Mouse (Mus musculus): ENCODE data around the gene Coa5. TPM values are rescaled to one million over a fixed set of nuclear protein-coding genes. Genes with fewer than 3 reads are reported as not detected.

The Coa5 gene
- polyA plus RNA-seq (2016; fragmentation: Nextera tagmentation; extraction: Ambion mirVana): 46.6 and 52.2 TPM in 2 replicates

GRCm38 (mm10) chr1:37429366-37430296 is at the start of gene Coa5, which contains the start of gene Unc50:
TSS of gene Coa5 (minus strand) at chr1:37430103.
TSS of gene Unc50 (plus strand) at chr1:37430139.
- H3K4me2 ChIP-seq: peak within 1 kb of the TSS; percentile 74
- H3K4me3 ChIP-seq (replicated peaks): peak within 1 kb of the TSS; percentile 83
- H3K4me1 ChIP-seq (replicated peaks): peaks cover 26% of the 10 kb centered on the region
- H3K27me3 ChIP-seq: no peaks in the 10 kb centered on the region
- 4% methylated on average over 57 of the region's 57 CpGs for WGBS
- peak within 1 kb of the TSS; percentile 74 for H3K9ac ChIP-seq (replicated peaks)
- H3K9me3 ChIP-seq: no peaks in the 10 kb centered on the region
- peak; percentile 97 for ATAC-seq (ENCODE audit: insufficient number of reproducible peaks, insufficient read depth, low FRiP score, low TSS enrichment, low read depth)
- peaks cover 54% of the 10 kb centered on the region for H3K36me3 ChIP-seq
- H3K27ac ChIP-seq: 0 out of 2 replicates have a peak within 1 kb of the TSS, but pooled peaks have one; percentile 46

GRCm38 (mm10) chr1:37479074-37479473 is 49.2 kb upstream of the Coa5 start:
- Histone ChIP-seq H3K36me3 (no peaks in the 10 kb centered on the region), H3K4me1 (replicated peaks) (0 out of 2 replicates have a peak, but pooled peaks cover 2% of the 10 kb centered on the region), H3K4me2 (no peak overlapping the region), H3K27me3 (no peaks in the 10 kb centered on the region), H3K9me3 (no peaks in the 10 kb centered on the region), H3K4me3 (replicated peaks) (no peak overlapping the region), H3K27ac (no peak overlapping the region), H3K9ac (replicated peaks) (no peak overlapping the region)
- ATAC-seq (ENCODE audit: insufficient number of reproducible peaks, insufficient read depth, low FRiP score, low TSS enrichment, low read depth): no peak
- 75% methylated on average over 9 of the region's 9 CpGs for WGBS

DNA sequence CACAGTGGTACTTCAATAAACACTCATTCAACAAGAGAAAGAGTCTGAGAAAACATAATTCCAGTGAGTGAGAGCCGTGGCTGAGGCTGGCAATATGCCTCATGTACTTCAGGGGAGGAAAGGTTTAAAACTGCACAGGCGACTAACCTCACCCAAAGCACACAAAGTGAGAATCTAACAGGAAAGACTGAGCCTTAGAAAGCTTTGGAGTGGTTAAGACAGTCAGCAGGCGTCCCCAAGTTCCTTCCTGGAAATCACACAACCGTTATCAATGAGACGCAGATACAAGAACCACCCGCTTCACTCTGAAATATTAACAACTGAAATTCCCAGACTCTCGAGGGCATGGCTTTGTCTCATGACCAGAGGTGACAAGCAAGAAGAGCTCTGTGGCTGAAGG is 48.5 kb upstream of the Coa5 start:
- H3K9ac ChIP-seq (replicated peaks): no peak overlapping the region
- H3K36me3 ChIP-seq: no peaks in the 10 kb centered on the region
- 79% methylated on average over 7 of the region's 7 CpGs for WGBS
- no peak overlapping the region for H3K4me3 ChIP-seq (replicated peaks)
- H3K4me2 ChIP-seq: no peak overlapping the region
- H3K4me1 ChIP-seq (replicated peaks): 0 out of 2 replicates have a peak, but pooled peaks cover 2% of the 10 kb centered on the region
- no peaks in the 10 kb centered on the region for H3K9me3 ChIP-seq
- no peak for ATAC-seq (ENCODE audit: insufficient number of reproducible peaks, insufficient read depth, low FRiP score, low TSS enrichment, low read depth)
- no peak overlapping the region for H3K27ac ChIP-seq
- no peaks in the 10 kb centered on the region for H3K27me3 ChIP-seq

DNA sequence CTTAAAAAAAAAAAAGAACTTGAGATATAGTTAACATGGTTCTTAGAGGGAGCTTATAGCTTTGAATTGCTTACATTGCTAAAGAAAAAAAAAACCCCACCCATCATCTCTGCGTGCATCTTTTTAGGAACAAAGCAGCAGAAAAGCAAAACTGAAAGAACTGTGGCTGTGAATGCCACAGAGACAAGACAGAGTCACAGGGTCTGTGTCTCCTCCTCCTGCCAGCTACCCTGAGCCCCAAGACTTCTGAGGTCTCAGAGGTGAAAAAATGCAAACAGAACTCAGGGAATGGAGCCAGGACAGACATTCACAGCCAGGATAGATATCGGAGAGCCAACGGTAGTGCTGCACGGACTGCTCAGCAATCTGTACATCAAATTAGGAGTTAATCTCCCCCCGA is 48.0 kb upstream of the Coa5 start:
- Histone ChIP-seq H3K27ac (no peak overlapping the region), H3K9ac (replicated peaks) (no peak overlapping the region), H3K27me3 (no peaks in the 10 kb centered on the region), H3K4me2 (no peak overlapping the region), H3K4me1 (replicated peaks) (0 out of 2 replicates have a peak, but pooled peaks cover 2% of the 10 kb centered on the region), H3K9me3 (no peaks in the 10 kb centered on the region), H3K36me3 (no peaks in the 10 kb centered on the region), H3K4me3 (replicated peaks) (no peak overlapping the region)
- 83% methylated on average over 5 of the region's 5 CpGs for WGBS
- no peak for ATAC-seq (ENCODE audit: insufficient number of reproducible peaks, insufficient read depth, low FRiP score, low TSS enrichment, low read depth)

DNA sequence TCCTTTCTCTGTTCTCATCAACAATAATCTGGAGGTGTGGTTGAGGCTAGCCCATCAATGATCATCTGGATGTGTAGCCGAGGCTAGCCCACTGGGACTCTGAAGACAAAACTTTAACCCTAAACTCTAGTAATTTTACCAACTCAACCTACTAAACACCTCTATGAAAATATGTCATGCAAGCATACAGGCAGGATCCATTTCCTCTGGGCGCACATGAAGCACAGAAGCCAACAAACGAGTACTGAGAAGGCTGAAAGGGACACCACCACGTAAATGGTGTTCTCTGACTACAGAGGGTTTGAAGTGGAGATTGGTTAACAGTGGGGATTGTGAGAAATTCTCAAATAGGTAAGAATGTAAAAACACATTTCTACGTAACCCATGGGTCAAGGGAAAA is 47.3 kb upstream of the Coa5 start:
- no peak overlapping the region for H3K9ac ChIP-seq (replicated peaks)
- no peak overlapping the region for H3K4me3 ChIP-seq (replicated peaks)
- no peak overlapping the region for H3K4me2 ChIP-seq
- no peaks in the 10 kb centered on the region for H3K9me3 ChIP-seq
- H3K4me1 ChIP-seq (replicated peaks): 0 out of 2 replicates have a peak, but pooled peaks cover 2% of the 10 kb centered on the region
- no peak overlapping the region for H3K27ac ChIP-seq
- no peaks in the 10 kb centered on the region for H3K27me3 ChIP-seq
- WGBS: 88% methylated on average over 5 of the region's 5 CpGs
- no peaks in the 10 kb centered on the region for H3K36me3 ChIP-seq
- no peak for ATAC-seq (ENCODE audit: insufficient number of reproducible peaks, insufficient read depth, low FRiP score, low TSS enrichment, low read depth)

DNA sequence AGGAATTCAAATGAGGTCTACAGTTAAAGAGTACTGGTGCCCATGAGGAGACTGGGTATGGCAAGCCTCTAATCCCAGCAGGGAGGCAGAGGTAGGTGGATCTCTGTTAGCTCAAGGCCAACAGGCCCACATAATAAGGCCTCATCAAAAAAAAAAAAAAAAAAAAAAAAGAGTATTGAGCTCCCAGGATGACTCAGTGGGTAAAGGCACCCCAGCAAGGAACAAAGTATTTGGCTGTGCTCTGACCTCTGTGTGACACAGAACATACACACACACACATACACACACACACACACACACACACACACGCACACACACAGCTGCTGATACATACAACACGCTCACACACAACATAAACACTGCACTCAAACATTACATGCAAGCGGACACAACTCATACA is 45.4 kb upstream of the Coa5 start:
- H3K9me3 ChIP-seq: no peaks in the 10 kb centered on the region
- no peaks in the 10 kb centered on the region for H3K36me3 ChIP-seq
- H3K27ac ChIP-seq: no peak overlapping the region
- no peak overlapping the region for H3K4me3 ChIP-seq (replicated peaks)
- no peak overlapping the region for H3K9ac ChIP-seq (replicated peaks)
- H3K4me2 ChIP-seq: no peak overlapping the region
- 89% methylated on average over 3 of the region's 3 CpGs for WGBS
- no peaks in the 10 kb centered on the region for H3K27me3 ChIP-seq
- ATAC-seq (ENCODE audit: insufficient number of reproducible peaks, insufficient read depth, low FRiP score, low TSS enrichment, low read depth): no peak
- 0 out of 2 replicates have a peak, but pooled peaks cover 2% of the 10 kb centered on the region for H3K4me1 ChIP-seq (replicated peaks)

DNA sequence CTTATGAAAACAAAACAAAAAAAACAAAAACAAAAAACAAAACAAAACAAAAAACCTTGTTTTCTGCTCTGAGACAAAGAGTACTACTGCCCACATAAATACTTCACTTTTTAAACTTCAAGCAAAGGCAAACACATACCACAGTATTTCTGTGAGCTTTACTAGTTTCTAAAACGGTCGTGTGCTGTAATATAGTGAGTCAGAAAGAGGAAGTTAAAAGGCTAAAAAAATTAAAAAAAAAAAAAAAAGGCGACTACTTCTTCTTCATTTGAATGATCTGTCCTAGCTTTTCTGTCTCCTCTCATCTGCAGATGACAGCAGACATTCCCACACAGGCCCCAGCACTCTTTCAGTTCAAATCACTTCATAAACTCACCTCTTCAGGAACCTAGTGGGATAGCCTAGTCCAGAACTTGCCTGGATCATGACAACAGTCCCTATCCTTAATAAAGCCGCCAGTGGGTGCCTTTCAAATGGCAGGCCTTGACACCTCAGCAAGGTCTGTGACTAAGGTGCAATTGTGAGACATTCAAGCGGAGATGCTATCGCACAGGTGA is 44.8 kb upstream of the Coa5 start:
- Histone ChIP-seq H3K27me3 (no peaks in the 10 kb centered on the region), H3K4me3 (replicated peaks) (no peak overlapping the region), H3K4me1 (replicated peaks) (0 out of 2 replicates have a peak, but pooled peaks cover 2% of the 10 kb centered on the region), H3K9ac (replicated peaks) (no peak overlapping the region), H3K9me3 (no peaks in the 10 kb centered on the region), H3K36me3 (no peaks in the 10 kb centered on the region), H3K4me2 (no peak overlapping the region), H3K27ac (no peak overlapping the region)
- no peak for ATAC-seq (ENCODE audit: insufficient number of reproducible peaks, insufficient read depth, low FRiP score, low TSS enrichment, low read depth)
- WGBS: 86% methylated on average over 6 of the region's 6 CpGs

GRCm38 (mm10) chr1:37474046-37474445 is 44.1 kb upstream of the Coa5 start:
- H3K4me3 ChIP-seq (replicated peaks): no peak overlapping the region
- 0 out of 2 replicates have a peak, but pooled peaks cover 2% of the 10 kb centered on the region for H3K4me1 ChIP-seq (replicated peaks)
- no peaks in the 10 kb centered on the region for H3K27me3 ChIP-seq
- no peak overlapping the region for H3K4me2 ChIP-seq
- ATAC-seq (ENCODE audit: insufficient number of reproducible peaks, insufficient read depth, low FRiP score, low TSS enrichment, low read depth): no peak
- 86% methylated on average over 8 of the region's 8 CpGs for WGBS
- H3K9me3 ChIP-seq: no peaks in the 10 kb centered on the region
- no peaks in the 10 kb centered on the region for H3K36me3 ChIP-seq
- no peak overlapping the region for H3K27ac ChIP-seq
- no peak overlapping the region for H3K9ac ChIP-seq (replicated peaks)

- Histone ChIP-seq H3K27me3 (no peaks in the 10 kb centered on the region), H3K4me1 (replicated peaks) (0 out of 2 replicates have a peak, but pooled peaks cover 2% of the 10 kb centered on the region), H3K4me3 (replicated peaks) (no peak overlapping the region), H3K9ac (replicated peaks) (no peak overlapping the region), H3K9me3 (no peaks in the 10 kb centered on the region), H3K4me2 (no peak overlapping the region), H3K36me3 (no peaks in the 10 kb centered on the region), H3K27ac (no peak overlapping the region)
- no peak for ATAC-seq (ENCODE audit: insufficient number of reproducible peaks, insufficient read depth, low FRiP score, low TSS enrichment, low read depth)
- 84% methylated on average over 10 of the region's 10 CpGs for WGBS
Measured at GRCm38 (mm10) chr1:37473251-37473650, 43.3 kb upstream of the Coa5 start.

- WGBS: 81% methylated on average over 6 of the region's 6 CpGs
- Histone ChIP-seq H3K36me3 (no peaks in the 10 kb centered on the region), H3K27ac (no peak overlapping the region), H3K4me1 (replicated peaks) (0 out of 2 replicates have a peak, but pooled peaks cover under 1% of the 10 kb centered on the region), H3K9me3 (no peaks in the 10 kb centered on the region), H3K4me3 (replicated peaks) (no peak overlapping the region), H3K27me3 (no peaks in the 10 kb centered on the region), H3K4me2 (no peak overlapping the region), H3K9ac (replicated peaks) (no peak overlapping the region)
- ATAC-seq (ENCODE audit: insufficient number of reproducible peaks, insufficient read depth, low FRiP score, low TSS enrichment, low read depth): no peak
Measured at GRCm38 (mm10) chr1:37471179-37472148, 41.6 kb upstream of the Coa5 start.
